Mouse (Mus musculus): ENCODE measurements at regions not wholly inside any gene's neighbourhood (a gene's known extent, or its start where the extent isn't known, plus 50 kb on each side); places are given as distances from the start of the nearest gene placed in this dataset.

DNA sequence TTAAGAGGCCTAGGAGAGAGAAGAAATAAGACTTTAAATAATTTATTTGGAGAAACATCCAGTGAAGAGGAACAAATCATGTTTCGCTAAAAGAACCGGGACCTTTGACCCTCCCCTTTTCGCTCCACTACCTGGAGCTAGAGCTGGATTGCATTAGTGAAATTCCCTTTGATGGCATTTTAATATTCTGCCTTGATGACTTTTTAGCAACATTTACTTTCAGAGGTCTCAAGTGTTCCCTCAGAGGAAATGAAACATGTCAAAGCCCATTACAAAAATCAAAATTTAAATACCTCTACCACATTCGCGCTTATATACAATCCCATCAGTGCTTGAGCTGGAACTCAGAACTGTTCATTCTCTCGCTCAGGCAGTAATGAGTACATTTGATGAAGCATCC lies 297.0 kb upstream of the Gm10295 start:
- no peaks in the 10 kb centered on the region for H3K4me1 ChIP-seq (ENCODE audit: control insufficient read depth, insufficient read depth, low read length)
- no peak overlapping the region for H3K4me3 ChIP-seq (ENCODE audit: insufficient read depth, low read length)
- H3K27ac ChIP-seq (ENCODE audit: insufficient read depth, low read depth, low read length) = no peak overlapping the region
- no peak for TF ChIP-seq CTCF (IDR thresholded peaks at IDR 0.05; ENCODE audit: low read depth, low read length)
- no peak for TF ChIP-seq POLR2A (IDR thresholded peaks at IDR 0.05; ENCODE audit: borderline replicate concordance, low read depth, low read length)

DNA sequence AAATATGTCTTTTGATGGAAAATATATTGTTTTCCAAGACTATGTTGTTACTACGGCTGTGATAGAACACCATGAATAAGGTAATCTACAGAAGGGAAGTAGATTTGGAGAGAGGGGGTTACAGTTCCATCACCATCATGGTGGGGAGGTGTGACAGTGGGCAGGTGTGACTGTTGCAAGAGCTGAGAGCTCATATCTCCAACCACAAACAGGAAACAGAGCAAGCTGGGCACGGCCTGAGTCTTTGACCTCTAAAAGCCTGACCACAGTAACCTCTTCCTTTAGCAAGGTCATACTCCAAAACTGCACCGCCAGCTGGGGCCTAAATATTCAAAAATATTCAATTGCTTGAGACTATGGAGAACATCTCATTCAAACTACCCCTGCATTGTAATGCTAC lies 295.7 kb upstream of the Gm10295 start:
- TF ChIP-seq POLR2A (IDR thresholded peaks at IDR 0.05; ENCODE audit: borderline replicate concordance, low read depth, low read length) (no peak), CTCF (IDR thresholded peaks at IDR 0.05; ENCODE audit: low read depth, low read length) (no peak)
- Histone ChIP-seq H3K4me3 (ENCODE audit: insufficient read depth, low read length) (no peak overlapping the region), H3K27ac (ENCODE audit: insufficient read depth, low read depth, low read length) (no peak overlapping the region), H3K4me1 (ENCODE audit: control insufficient read depth, insufficient read depth, low read length) (no peaks in the 10 kb centered on the region)

DNA sequence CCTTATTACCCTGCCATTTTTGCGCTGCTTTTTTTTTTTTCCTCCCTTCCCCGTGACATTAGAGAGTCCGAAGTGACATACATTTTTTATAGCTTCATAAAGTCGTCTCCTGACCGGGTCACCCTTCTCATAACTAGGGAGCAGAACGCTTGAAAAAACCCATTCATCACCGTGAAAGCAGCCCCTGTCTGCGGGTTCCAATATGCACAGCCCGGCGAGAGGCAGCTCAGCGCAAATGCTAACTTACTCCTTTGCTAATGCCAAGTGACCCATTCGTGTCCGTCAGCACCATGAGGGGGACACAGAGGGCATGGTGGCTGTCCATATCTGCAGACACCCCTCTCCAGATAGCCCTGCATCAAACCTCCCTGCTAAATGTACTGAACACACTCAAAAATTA lies 271.8 kb upstream of the Gm10295 start:
- no peak overlapping the region for H3K4me3 ChIP-seq (ENCODE audit: insufficient read depth, low read length)
- H3K4me1 ChIP-seq (ENCODE audit: control insufficient read depth, insufficient read depth, low read length) = no peaks in the 10 kb centered on the region
- no peak for TF ChIP-seq POLR2A (IDR thresholded peaks at IDR 0.05; ENCODE audit: borderline replicate concordance, low read depth, low read length)
- no peak for TF ChIP-seq CTCF (IDR thresholded peaks at IDR 0.05; ENCODE audit: low read depth, low read length)
- no peak overlapping the region for H3K27ac ChIP-seq (ENCODE audit: insufficient read depth, low read depth, low read length)

DNA sequence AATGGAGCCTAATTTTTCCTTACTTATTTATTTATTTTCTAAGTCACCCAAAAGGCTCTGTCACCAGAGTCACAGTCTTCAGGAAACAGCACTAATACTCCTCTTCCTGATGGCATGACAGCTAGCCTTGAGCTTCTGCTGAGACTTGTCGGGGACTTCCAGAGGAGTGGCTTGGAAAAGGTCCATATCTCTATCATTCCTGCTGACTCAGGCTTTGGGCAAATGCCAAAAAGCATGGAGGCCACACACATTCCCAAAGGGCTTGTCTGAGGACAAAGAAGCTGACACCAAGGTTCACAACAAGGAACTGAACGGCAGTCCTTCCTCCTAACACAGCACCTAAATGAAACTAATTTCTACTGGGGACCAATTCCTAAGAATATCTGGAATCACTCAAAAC lies 251.9 kb upstream of the Gm10295 start:
- Histone ChIP-seq H3K4me1 (ENCODE audit: control insufficient read depth, insufficient read depth, low read length) (no peaks in the 10 kb centered on the region), H3K4me3 (ENCODE audit: insufficient read depth, low read length) (no peak overlapping the region), H3K27ac (ENCODE audit: insufficient read depth, low read depth, low read length) (no peak overlapping the region)
- TF ChIP-seq CTCF (IDR thresholded peaks at IDR 0.05; ENCODE audit: low read depth, low read length) = no peak
- TF ChIP-seq POLR2A (IDR thresholded peaks at IDR 0.05; ENCODE audit: borderline replicate concordance, low read depth, low read length) = no peak

DNA sequence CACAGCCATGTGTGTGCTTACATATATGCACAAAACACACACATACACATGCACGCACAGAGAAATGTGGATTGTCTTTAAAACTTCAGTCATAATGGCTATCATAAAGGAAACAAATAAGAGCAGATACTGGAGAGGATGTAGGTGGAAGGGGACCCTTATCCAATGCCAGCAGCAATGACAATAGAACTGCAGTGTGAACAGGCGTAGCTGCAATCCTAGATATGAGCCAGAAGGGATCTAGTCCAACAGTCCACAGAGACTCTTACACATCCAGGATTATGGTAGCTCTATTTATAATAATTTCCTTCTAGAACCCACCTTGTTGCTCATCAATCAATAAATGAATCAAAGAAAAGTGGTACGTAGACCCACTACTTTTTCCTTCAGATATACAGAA lies 245.5 kb upstream of the Gm10295 start:
- no peak for TF ChIP-seq CTCF (IDR thresholded peaks at IDR 0.05; ENCODE audit: low read depth, low read length)
- TF ChIP-seq POLR2A (IDR thresholded peaks at IDR 0.05; ENCODE audit: borderline replicate concordance, low read depth, low read length) = no peak
- Histone ChIP-seq H3K4me3 (ENCODE audit: insufficient read depth, low read length) (no peak overlapping the region), H3K27ac (ENCODE audit: insufficient read depth, low read depth, low read length) (no peak overlapping the region), H3K4me1 (ENCODE audit: control insufficient read depth, insufficient read depth, low read length) (no peaks in the 10 kb centered on the region)

DNA sequence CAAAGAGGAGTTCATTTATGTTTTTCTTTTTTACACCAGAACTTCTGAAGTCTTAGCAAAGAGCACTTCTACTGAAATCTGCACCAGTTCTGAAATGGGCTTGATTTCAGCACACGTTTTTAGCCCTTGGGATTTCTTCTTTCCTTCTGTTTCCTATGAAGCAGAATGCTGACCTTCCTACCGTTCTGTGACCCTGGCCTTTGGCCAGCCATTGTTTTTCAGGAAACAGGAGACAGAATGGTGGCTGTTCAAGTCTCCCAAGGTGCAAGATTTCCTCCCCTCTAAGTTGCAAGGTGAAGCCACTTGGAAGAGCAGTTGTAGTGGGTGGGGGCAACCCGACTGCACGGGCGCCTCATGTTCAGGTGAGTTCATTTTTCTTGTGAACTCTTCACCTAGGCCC lies 236.3 kb upstream of the Gm10295 start:
- Histone ChIP-seq H3K4me3 (ENCODE audit: insufficient read depth, low read length) (no peak overlapping the region), H3K27ac (ENCODE audit: insufficient read depth, low read depth, low read length) (no peak overlapping the region), H3K4me1 (ENCODE audit: control insufficient read depth, insufficient read depth, low read length) (no peaks in the 10 kb centered on the region)
- TF ChIP-seq CTCF (IDR thresholded peaks at IDR 0.05; ENCODE audit: low read depth, low read length) (no peak), POLR2A (IDR thresholded peaks at IDR 0.05; ENCODE audit: borderline replicate concordance, low read depth, low read length) (no peak)

DNA sequence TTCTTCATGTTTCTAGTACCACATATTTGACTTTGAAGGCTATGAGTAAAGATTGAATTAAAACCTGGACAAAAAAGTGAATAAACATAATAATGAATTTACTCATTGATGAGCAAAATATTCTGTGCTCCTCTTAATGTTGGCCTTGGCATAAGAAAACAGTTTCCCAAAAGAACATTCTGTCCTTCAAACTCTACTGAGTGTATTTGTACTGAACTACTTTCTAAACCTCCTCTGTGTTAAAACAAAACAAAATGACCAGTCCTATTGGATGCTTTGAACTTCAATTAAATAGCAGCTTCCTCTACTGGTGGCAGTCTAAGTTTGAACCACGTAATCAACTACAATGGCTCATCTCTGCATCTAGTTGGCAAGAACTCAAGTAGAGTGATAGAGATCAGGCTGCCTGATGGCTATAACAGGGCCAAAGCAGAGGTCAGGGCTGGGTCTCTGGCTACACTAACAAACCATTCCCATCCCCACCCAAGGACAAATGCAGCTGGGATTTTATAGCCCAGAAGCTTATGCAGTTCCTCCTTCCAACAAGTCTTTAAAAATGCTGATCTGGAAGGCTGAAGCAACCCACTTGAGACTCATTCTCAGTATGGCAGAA lies 232.3 kb upstream of the Gm10295 start:
- Histone ChIP-seq H3K4me1 (ENCODE audit: control insufficient read depth, insufficient read depth, low read length) (no peaks in the 10 kb centered on the region), H3K4me3 (ENCODE audit: insufficient read depth, low read length) (no peak overlapping the region), H3K27ac (ENCODE audit: insufficient read depth, low read depth, low read length) (no peak overlapping the region)
- TF ChIP-seq POLR2A (IDR thresholded peaks at IDR 0.05; ENCODE audit: borderline replicate concordance, low read depth, low read length) (no peak), CTCF (IDR thresholded peaks at IDR 0.05; ENCODE audit: low read depth, low read length) (no peak)

DNA sequence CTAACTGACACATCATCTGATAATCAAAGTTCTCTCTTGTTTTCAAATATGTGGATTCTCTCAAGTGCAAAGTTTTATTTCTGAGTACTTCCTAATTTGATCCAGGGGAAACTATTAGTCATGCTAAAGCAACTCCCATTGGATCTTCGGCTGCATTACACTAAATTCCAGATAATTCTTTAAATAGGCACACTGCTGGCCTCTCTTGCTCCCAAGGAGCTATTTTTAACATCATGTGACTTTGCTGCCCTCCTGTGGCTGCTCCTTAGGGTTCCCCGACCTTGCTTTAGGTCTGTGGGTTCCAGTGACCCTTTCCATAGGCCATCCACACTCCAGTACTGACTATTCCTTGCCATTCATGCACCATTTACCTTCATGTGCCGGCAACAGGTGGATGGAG lies 230.5 kb upstream of the Gm10295 start:
- no peaks in the 10 kb centered on the region for H3K4me1 ChIP-seq (ENCODE audit: control insufficient read depth, insufficient read depth, low read length)
- no peak overlapping the region for H3K4me3 ChIP-seq (ENCODE audit: insufficient read depth, low read length)
- H3K27ac ChIP-seq (ENCODE audit: insufficient read depth, low read depth, low read length) = no peak overlapping the region
- TF ChIP-seq CTCF (IDR thresholded peaks at IDR 0.05; ENCODE audit: low read depth, low read length) (no peak), POLR2A (IDR thresholded peaks at IDR 0.05; ENCODE audit: borderline replicate concordance, low read depth, low read length) (no peak)

DNA sequence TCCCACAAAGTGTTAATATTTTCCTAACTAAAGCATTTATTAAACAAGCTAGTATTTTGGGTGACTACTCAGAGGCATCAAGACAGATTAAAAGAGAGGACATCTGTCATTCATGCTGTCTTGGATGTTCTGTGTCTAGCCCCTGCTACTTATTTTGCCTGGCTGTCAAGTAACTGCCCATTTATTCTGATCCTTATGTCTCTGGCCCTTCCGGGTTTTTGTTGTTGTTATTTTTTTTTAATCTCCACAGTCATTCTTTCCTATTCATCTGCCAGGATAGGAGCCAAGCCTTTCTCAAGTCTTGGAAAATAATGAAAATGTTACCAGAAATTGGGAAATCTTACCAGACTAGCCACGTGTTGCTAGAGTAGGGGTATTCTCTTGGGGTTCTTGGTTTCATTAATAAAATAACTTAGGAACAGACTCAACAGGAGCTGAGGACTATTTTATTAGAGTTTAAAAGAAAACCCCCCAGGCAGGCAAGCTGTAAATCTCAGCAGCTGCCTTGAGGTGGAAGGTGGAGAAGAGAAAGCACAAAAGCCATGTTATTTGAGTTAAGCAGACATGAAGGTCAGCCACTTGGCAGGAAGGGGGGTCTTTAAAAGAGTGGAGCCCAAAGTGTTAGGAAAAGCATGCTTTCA lies 209.1 kb upstream of the Gm10295 start:
- no peak for TF ChIP-seq POLR2A (IDR thresholded peaks at IDR 0.05; ENCODE audit: borderline replicate concordance, low read depth, low read length)
- TF ChIP-seq CTCF (IDR thresholded peaks at IDR 0.05; ENCODE audit: low read depth, low read length) = no peak
- Histone ChIP-seq H3K27ac (ENCODE audit: insufficient read depth, low read depth, low read length) (no peak overlapping the region), H3K4me1 (ENCODE audit: control insufficient read depth, insufficient read depth, low read length) (no peaks in the 10 kb centered on the region), H3K4me3 (ENCODE audit: insufficient read depth, low read length) (no peak overlapping the region)

DNA sequence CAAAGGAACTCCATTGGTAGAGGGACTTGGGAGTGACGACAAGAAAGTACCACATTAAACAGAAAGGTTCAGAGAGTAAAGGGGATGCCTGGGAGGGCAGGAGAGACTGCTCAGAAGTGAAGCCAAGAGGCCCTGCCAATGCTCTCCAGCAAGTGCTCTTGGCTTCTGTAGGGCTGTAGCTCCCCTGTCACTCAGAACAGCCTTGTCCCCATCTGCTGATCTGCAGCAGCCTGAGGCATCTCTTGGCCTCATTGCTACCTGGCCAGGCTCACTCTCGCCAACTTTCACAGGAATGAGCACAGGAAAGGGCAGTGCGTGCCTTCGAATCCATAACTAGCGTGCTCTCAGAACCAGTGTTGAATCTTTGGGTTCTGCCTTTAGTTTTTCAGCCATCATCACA lies 205.2 kb upstream of the Gm10295 start:
- no peak for TF ChIP-seq POLR2A (IDR thresholded peaks at IDR 0.05; ENCODE audit: borderline replicate concordance, low read depth, low read length)
- no peak overlapping the region for H3K4me3 ChIP-seq (ENCODE audit: insufficient read depth, low read length)
- no peak overlapping the region for H3K27ac ChIP-seq (ENCODE audit: insufficient read depth, low read depth, low read length)
- H3K4me1 ChIP-seq (ENCODE audit: control insufficient read depth, insufficient read depth, low read length) = no peaks in the 10 kb centered on the region
